Mouse (Mus musculus): ENCODE measurements around the gene Scamp1. TPM values are rescaled to one million over a fixed set of nuclear protein-coding genes. Genes with fewer than 3 reads are reported as not detected.

Scamp1 gene
- polyA plus RNA-seq, 1 experiment from 2014 or later: 12.9 TPM

- no peak for DNase-seq (ENCODE audit: low spot score)
Measured at GRCm38 (mm10) chr13:94224717-94225705, 60.6 kb downstream of the Scamp1 start.

GRCm38 (mm10) chr13:94223609-94224008, 62.0 kb downstream of the Scamp1 start:
- DNase-seq (ENCODE audit: low spot score): no peak

- no peak for DNase-seq (ENCODE audit: low spot score)
Measured at GRCm38 (mm10) chr13:94212716-94213115, 72.9 kb downstream of the Scamp1 start.

- DNase-seq (ENCODE audit: low spot score): no peak
Measured at GRCm38 (mm10) chr13:94212179-94212578, 73.5 kb downstream of the Scamp1 start.

- no peak for DNase-seq (ENCODE audit: low spot score)
Measured at GRCm38 (mm10) chr13:94211236-94212119, 74.2 kb downstream of the Scamp1 start.

- DNase-seq (ENCODE audit: low spot score): no peak
Measured at GRCm38 (mm10) chr13:94208892-94209291, 76.8 kb downstream of the Scamp1 start.

GRCm38 (mm10) chr13:94207973-94208372, 77.7 kb downstream of the Scamp1 start:
- DNase-seq (ENCODE audit: low spot score): no peak

GRCm38 (mm10) chr13:94205234-94205633, 80.4 kb downstream of the Scamp1 start:
- DNase-seq (ENCODE audit: low spot score): peak; percentile 55

GRCm38 (mm10) chr13:94199829-94200228, 85.8 kb downstream of the Scamp1 start:
- no peak for DNase-seq (ENCODE audit: low spot score)

GRCm38 (mm10) chr13:94198616-94199015, 87.0 kb downstream of the Scamp1 start:
- no peak for DNase-seq (ENCODE audit: low spot score)

GRCm38 (mm10) chr13:94193227-94193626, 92.4 kb downstream of the Scamp1 start:
- no peak for DNase-seq (ENCODE audit: low spot score)

- no peak for DNase-seq (ENCODE audit: low spot score)
Measured at GRCm38 (mm10) chr13:94190386-94190785, 95.3 kb downstream of the Scamp1 start.

GRCm38 (mm10) chr13:94188200-94189086, 97.2 kb downstream of the Scamp1 start:
- no peak for DNase-seq (ENCODE audit: low spot score)

- DNase-seq (ENCODE audit: low spot score): no peak
Measured at GRCm38 (mm10) chr13:94185631-94186030, 100.0 kb downstream of the Scamp1 start.

GRCm38 (mm10) chr13:94184726-94185456, 100.8 kb downstream of the Scamp1 start:
- no peak for DNase-seq (ENCODE audit: low spot score)

- DNase-seq (ENCODE audit: low spot score): no peak
Measured at GRCm38 (mm10) chr13:94183372-94184021, 102.2 kb downstream of the Scamp1 start.

- DNase-seq (ENCODE audit: low spot score): no peak
Measured at GRCm38 (mm10) chr13:94182026-94182425, 103.6 kb downstream of the Scamp1 start.

GRCm38 (mm10) chr13:94180477-94181420, 104.9 kb downstream of the Scamp1 start:
- no peak for DNase-seq (ENCODE audit: low spot score)

Measured in thymus, postnatal 0 days (tissue).